Mouse (Mus musculus): ENCODE results near the gene Hephl1. TPM values are rescaled to one million over a fixed set of nuclear protein-coding genes. Genes with fewer than 3 reads are reported as not detected.
"Not testable (repeated sequence)": the region's sequence is repeated elsewhere in the genome, so short reads cannot be mapped to it uniquely, and the experiment has no call there.

The Hephl1 gene
- polyA plus RNA-seq, 1 experiment from 2014 or later: not detected

DNA sequence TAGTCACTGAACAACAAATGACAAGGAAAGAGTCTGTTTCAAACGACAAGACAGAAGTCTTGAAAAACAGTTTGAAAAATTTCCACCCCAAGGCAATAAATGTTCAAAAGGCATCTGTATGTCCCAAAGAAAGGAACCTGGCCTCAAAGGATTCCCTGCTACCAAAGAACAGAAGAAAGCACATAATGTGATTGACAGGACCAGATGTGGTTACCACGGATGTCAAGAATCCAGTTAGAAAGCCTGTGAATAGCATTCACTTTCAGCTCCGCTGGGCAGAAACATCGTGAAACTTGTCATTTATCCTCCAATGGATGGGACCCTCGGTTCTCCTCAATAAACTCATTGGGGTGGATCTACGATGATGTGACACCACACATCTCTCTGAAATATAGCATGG is 2.2 kb upstream of the Hephl1 start:
- WGBS: 81% methylated on average over 6 of the region's 6 CpGs
- no peak overlapping the region for H3K4me2 ChIP-seq (ENCODE audit: low read depth, low read length)
- ATAC-seq (replicated peaks; ENCODE audit: extremely low read depth, insufficient read depth, low FRiP score): no peak

DNA sequence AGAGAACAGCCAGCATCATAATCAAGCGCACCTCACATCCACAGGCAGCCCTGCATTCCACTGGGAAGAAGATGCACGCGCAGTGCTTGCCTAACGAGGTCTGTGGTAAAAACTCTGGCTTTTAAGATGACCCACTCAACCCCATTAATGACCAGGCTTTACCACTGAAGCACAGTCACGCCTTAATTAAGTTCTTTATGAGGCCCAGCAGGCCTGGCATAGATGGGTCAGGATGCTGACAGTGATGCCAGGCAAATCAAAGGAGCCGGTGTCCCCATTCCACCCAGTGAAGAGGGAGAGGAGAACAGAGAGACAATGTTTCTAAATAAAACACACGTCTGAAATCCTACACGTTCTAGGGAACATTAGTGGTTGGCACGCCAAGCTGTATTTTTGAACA is 3.8 kb downstream of the Hephl1 start:
- Histone ChIP-seq H3K36me3 (ENCODE audit: control insufficient read depth, insufficient read depth) (no peaks in the 10 kb centered on the region), H3K9me3 (replicated peaks; ENCODE audit: control insufficient read depth, low read length) (no peaks in the 10 kb centered on the region), H3K9ac (ENCODE audit: low read length) (no peak overlapping the region), H3K27ac (ENCODE audit: low read length) (no peak overlapping the region), H3K4me3 (ENCODE audit: low read length) (no peak overlapping the region), H3K4me2 (ENCODE audit: low read depth, low read length) (no peak overlapping the region), H3K27me3 (ENCODE audit: control insufficient read depth, insufficient read depth, low read length) (no peaks in the 10 kb centered on the region), H3K4me1 (ENCODE audit: control insufficient read depth, insufficient read depth, low read length) (no peaks in the 10 kb centered on the region)
- WGBS: 77% methylated on average over 9 of the region's 9 CpGs
- ATAC-seq (replicated peaks; ENCODE audit: extremely low read depth, insufficient read depth, low FRiP score): no peak

More for the DNA sequence above, 2.2 kb upstream of the Hephl1 start:
- Histone ChIP-seq H3K27me3 (ENCODE audit: control insufficient read depth, insufficient read depth, low read length) (no peaks in the 10 kb centered on the region), H3K36me3 (ENCODE audit: control insufficient read depth, insufficient read depth) (no peaks in the 10 kb centered on the region), H3K4me1 (ENCODE audit: control insufficient read depth, insufficient read depth, low read length) (no peaks in the 10 kb centered on the region), H3K27ac (ENCODE audit: low read length) (no peak overlapping the region), H3K9me3 (replicated peaks; ENCODE audit: control insufficient read depth, low read length) (no peaks in the 10 kb centered on the region), H3K4me3 (ENCODE audit: low read length) (no peak overlapping the region), H3K9ac (ENCODE audit: low read length) (no peak overlapping the region)

DNA sequence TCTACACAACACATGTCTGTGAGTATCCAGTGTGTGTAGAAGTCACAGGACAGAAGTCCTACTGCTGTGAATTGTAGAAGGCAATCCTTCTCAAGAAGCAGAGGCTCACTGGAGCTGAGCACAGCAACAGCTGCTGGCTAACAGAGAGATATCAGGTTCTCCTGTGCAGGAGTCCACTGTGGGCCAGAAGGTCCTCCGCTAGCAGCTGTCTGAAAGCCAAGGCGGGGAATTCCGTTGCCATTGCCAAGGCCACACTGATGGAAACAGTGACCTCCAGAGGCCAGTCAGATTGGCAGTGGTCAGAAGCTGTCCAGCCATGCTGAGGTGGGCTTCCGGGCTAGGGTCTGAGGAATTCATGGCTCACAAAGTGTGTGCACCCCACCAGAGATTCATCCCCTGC is 6.8 kb downstream of the Hephl1 start:
- Histone ChIP-seq H3K4me1 (ENCODE audit: control insufficient read depth, insufficient read depth, low read length) (no peaks in the 10 kb centered on the region), H3K9ac (ENCODE audit: low read length) (no peak overlapping the region), H3K4me2 (ENCODE audit: low read depth, low read length) (no peak overlapping the region), H3K36me3 (ENCODE audit: control insufficient read depth, insufficient read depth) (no peaks in the 10 kb centered on the region), H3K27ac (ENCODE audit: low read length) (no peak overlapping the region), H3K9me3 (replicated peaks; ENCODE audit: control insufficient read depth, low read length) (no peaks in the 10 kb centered on the region), H3K4me3 (ENCODE audit: low read length) (no peak overlapping the region), H3K27me3 (ENCODE audit: control insufficient read depth, insufficient read depth, low read length) (no peaks in the 10 kb centered on the region)
- WGBS: 39% methylated on average over 4 of the region's 4 CpGs
- ATAC-seq (replicated peaks; ENCODE audit: extremely low read depth, insufficient read depth, low FRiP score): no peak

DNA sequence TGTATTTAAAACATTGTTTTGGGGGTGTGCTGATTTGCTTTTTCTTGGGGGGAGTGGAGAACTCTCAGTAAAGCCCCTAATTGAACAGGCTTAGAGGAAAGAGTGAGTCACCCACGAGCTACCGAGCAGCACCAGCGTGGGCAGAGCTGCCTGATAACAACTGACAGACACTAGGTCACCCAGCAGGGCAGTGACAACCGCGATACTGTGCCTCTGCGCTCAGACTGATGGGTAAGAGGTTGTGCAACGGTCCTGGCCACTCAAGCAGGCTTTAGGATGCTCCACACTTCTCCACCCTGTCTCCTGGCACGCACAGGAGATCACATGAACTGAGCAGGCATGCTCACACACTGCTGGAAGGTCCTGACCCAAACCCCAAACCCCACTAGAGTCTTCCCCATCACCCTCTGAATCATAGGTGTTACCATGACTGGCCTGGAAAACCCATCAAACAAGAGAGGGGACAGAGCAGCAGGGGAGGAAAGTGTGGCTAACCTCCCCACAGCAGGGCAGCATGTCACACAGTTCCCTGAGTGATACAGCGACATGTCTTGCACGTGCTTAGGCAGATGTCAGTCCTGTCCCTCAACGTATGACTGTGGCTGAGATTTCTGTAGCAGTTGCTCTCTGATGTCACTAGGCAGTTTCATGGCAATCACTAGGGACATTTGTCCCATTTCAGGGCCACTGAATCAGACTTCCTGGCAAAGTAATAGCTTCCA is 8.2 kb downstream of the Hephl1 start:
- Histone ChIP-seq H3K4me3 (ENCODE audit: low read length) (no peak overlapping the region), H3K9me3 (replicated peaks; ENCODE audit: control insufficient read depth, low read length) (no peaks in the 10 kb centered on the region), H3K4me1 (ENCODE audit: control insufficient read depth, insufficient read depth, low read length) (no peaks in the 10 kb centered on the region), H3K36me3 (ENCODE audit: control insufficient read depth, insufficient read depth) (no peaks in the 10 kb centered on the region), H3K9ac (ENCODE audit: low read length) (no peak overlapping the region), H3K27me3 (ENCODE audit: control insufficient read depth, insufficient read depth, low read length) (no peaks in the 10 kb centered on the region), H3K4me2 (ENCODE audit: low read depth, low read length) (no peak overlapping the region), H3K27ac (ENCODE audit: low read length) (no peak overlapping the region)
- 25% methylated on average over 11 of the region's 11 CpGs for WGBS
- ATAC-seq (replicated peaks; ENCODE audit: extremely low read depth, insufficient read depth, low FRiP score): no peak

DNA sequence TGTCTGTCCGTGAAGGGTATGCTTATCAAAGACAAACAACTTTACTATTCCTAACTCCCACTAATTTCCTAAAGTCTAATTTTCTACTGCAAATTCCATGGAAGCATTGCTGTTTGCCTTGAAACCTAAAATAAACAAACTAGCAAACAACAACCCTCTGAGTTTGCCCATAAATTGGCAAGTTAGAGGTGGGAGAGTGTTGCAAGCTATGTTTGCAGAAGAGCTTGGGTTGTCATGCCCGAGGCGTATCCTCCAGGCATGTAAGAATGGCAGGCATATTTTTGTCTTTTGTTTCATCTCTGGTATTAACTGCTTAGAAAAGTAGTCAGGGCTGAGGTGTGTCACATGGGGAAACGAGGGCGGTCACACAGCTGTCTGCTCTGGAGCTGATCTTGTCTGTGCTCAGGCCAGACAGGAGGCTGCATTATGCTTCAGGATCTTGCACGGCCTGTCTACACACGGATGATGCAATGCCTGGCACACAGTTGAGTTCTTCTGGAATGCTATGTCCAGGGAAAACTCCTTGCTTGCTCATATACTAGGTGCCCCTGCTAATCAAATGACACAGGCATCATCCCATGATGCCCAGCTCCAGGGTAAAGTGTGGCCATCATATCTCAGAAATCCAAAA is 10.3 kb downstream of the Hephl1 start:
- WGBS: 53% methylated on average over 7 of the region's 7 CpGs
- no peak overlapping the region for H3K27ac ChIP-seq (ENCODE audit: low read length)
- no peak overlapping the region for H3K9ac ChIP-seq (ENCODE audit: low read length)
- no peak for ATAC-seq (replicated peaks; ENCODE audit: extremely low read depth, insufficient read depth, low FRiP score)
- no peak overlapping the region for H3K4me3 ChIP-seq (ENCODE audit: low read length)
- no peaks in the 10 kb centered on the region for H3K9me3 ChIP-seq (replicated peaks; ENCODE audit: control insufficient read depth, low read length)
- no peaks in the 10 kb centered on the region for H3K4me1 ChIP-seq (ENCODE audit: control insufficient read depth, insufficient read depth, low read length)
- H3K4me2 ChIP-seq (ENCODE audit: low read depth, low read length): no peak overlapping the region
- H3K27me3 ChIP-seq (ENCODE audit: control insufficient read depth, insufficient read depth, low read length): no peaks in the 10 kb centered on the region
- H3K36me3 ChIP-seq (ENCODE audit: control insufficient read depth, insufficient read depth): no peaks in the 10 kb centered on the region

DNA sequence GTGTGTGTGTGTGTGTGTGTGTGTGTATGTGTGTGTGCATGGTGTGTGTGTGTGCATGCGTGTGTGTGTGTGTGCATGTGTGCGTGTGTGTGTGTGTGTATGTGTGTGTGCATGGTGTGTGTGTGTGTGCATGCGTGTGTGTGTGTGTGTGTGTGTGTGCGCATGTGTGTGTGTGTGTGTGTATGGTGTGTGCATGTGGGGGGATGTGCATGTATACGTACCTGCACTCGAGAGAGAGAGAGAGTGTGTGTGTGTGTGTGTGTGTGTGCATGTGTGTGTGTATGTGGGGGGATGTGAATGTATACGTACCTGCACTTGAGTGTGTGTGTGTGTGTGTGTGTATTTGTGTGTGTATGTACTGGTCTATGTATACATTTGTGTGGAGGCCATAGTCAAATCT is 13.5 kb downstream of the Hephl1 start:
- not testable (repeated sequence) for H3K4me2 ChIP-seq (ENCODE audit: low read depth, low read length); ATAC-seq (replicated peaks; ENCODE audit: extremely low read depth, insufficient read depth, low FRiP score); H3K9ac ChIP-seq (ENCODE audit: low read length); H3K9me3 ChIP-seq (replicated peaks; ENCODE audit: control insufficient read depth, low read length); H3K36me3 ChIP-seq (ENCODE audit: control insufficient read depth, insufficient read depth); H3K4me1 ChIP-seq (ENCODE audit: control insufficient read depth, insufficient read depth, low read length); H3K27me3 ChIP-seq (ENCODE audit: control insufficient read depth, insufficient read depth, low read length); H3K27ac ChIP-seq (ENCODE audit: low read length); H3K4me3 ChIP-seq (ENCODE audit: low read length)
- 93% methylated on average over 7 of the region's 7 CpGs for whole genome bisulfite sequencing

DNA sequence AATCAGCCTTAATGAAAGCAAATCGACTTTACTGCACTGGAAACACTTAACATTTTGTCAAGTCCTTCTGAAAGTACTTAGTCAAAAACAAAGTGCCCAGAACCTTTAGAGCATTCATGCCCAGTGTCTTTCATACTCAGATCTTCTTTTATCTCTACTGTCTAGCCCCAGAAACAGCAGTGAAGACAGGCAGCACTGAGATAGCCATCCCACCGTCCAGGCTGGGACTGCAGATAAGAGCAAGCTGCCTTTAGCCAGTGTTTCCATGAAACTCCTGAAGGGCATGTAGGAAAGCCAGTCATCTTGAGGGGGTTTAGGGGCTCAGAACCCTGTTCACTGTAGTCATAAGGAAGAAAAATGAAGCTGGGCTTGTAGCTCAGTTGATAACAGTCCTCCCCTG is 14.7 kb downstream of the Hephl1 start:
- ATAC-seq (replicated peaks; ENCODE audit: extremely low read depth, insufficient read depth, low FRiP score): no peak
- WGBS: 47% methylated on average over 2 of the region's 2 CpGs

DNA sequence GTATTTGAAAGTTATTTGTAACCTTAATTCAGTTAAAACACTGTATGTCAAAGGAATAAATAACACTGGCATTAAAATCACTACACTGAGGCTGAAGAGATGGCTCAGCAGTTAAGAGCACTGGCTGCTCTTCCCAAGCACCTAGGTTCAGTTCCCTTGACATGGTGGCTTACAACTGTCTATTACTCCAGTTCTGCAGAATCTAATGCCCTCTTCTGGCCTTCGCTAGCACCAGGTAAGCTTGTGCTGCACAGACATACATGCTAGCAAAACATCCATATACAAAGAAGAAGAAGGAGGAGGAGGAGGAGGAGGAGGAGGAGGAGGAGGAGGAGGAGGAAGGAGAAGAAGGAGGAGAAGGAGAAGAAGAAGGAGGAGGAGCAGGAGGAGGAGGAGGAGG is 15.7 kb downstream of the Hephl1 start:
- ATAC-seq (replicated peaks; ENCODE audit: extremely low read depth, insufficient read depth, low FRiP score): no peak
- no peaks in the 10 kb centered on the region for H3K36me3 ChIP-seq (ENCODE audit: control insufficient read depth, insufficient read depth)
- H3K27me3 ChIP-seq (ENCODE audit: control insufficient read depth, insufficient read depth, low read length): no peaks in the 10 kb centered on the region
- no peak overlapping the region for H3K27ac ChIP-seq (ENCODE audit: low read length)
- 87% methylated on average over 1 of the region's 1 CpGs for whole genome bisulfite sequencing
- H3K9me3 ChIP-seq (replicated peaks; ENCODE audit: control insufficient read depth, low read length): no peaks in the 10 kb centered on the region
- H3K4me3 ChIP-seq (ENCODE audit: low read length): no peak overlapping the region
- H3K4me1 ChIP-seq (ENCODE audit: control insufficient read depth, insufficient read depth, low read length): no peaks in the 10 kb centered on the region
- no peak overlapping the region for H3K4me2 ChIP-seq (ENCODE audit: low read depth, low read length)
- H3K9ac ChIP-seq (ENCODE audit: low read length): no peak overlapping the region

More for the DNA sequence above, 14.7 kb downstream of the Hephl1 start:
- no peak overlapping the region for H3K27ac ChIP-seq (ENCODE audit: low read length)
- H3K4me3 ChIP-seq (ENCODE audit: low read length): no peak overlapping the region
- H3K9ac ChIP-seq (ENCODE audit: low read length): no peak overlapping the region
- H3K36me3 ChIP-seq (ENCODE audit: control insufficient read depth, insufficient read depth): no peaks in the 10 kb centered on the region
- no peaks in the 10 kb centered on the region for H3K4me1 ChIP-seq (ENCODE audit: control insufficient read depth, insufficient read depth, low read length)
- no peak overlapping the region for H3K4me2 ChIP-seq (ENCODE audit: low read depth, low read length)
- no peaks in the 10 kb centered on the region for H3K27me3 ChIP-seq (ENCODE audit: control insufficient read depth, insufficient read depth, low read length)
- no peaks in the 10 kb centered on the region for H3K9me3 ChIP-seq (replicated peaks; ENCODE audit: control insufficient read depth, low read length)

DNA sequence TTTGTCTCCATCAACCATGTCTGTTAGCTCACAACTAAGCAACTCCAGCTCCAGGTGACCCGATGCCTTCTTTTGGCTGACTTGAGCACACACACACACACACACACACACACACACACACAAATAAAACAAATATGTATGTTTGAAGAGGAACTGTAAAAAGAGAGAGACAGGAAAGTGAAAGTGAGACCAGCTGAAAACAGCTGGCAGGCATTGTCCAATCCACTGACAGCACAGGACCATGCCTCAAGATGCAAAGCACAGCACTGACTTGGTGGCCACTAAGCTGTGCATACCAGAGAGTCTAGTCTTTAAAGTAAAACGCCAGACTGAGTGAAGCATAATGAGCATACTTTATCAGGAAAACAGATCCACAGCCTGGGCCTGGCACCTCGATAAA is 16.7 kb downstream of the Hephl1 start:
- Histone ChIP-seq H3K9me3 (replicated peaks; ENCODE audit: control insufficient read depth, low read length) (no peaks in the 10 kb centered on the region), H3K4me1 (ENCODE audit: control insufficient read depth, insufficient read depth, low read length) (no peaks in the 10 kb centered on the region), H3K36me3 (ENCODE audit: control insufficient read depth, insufficient read depth) (no peaks in the 10 kb centered on the region), H3K9ac (ENCODE audit: low read length) (no peak overlapping the region), H3K4me3 (ENCODE audit: low read length) (no peak overlapping the region), H3K27me3 (ENCODE audit: control insufficient read depth, insufficient read depth, low read length) (no peaks in the 10 kb centered on the region), H3K4me2 (ENCODE audit: low read depth, low read length) (no peak overlapping the region), H3K27ac (ENCODE audit: low read length) (no peak overlapping the region)
- 45% methylated on average over 3 of the region's 3 CpGs for WGBS
- no peak for ATAC-seq (replicated peaks; ENCODE audit: extremely low read depth, insufficient read depth, low FRiP score)
